Mouse (Mus musculus) layer of hippocampus, adult 6 months (tissue): ENCODE results near the gene Ugt2a1. TPM values are rescaled to one million over a fixed set of nuclear protein-coding genes. Genes with fewer than 3 reads are reported as not detected.

Experiments
- long read RNA-seq, 2 experiments: library from polyadenylated mRNA; unstranded; transcript quantifications; one replicate each; pipeline ENCODE4 v2.0.0; 2019 to 2020
- polyA plus RNA-seq: library from polyadenylated mRNA; unstranded; fragments of <200 nt; fragmentation: Nextera tagmentation; gene quantifications from 2 replicates; pipeline ENCODE4 v1.2.3, GENCODE M21; 2021

Gene Ugt2a1
- polyA plus RNA-seq: not detected in 2 replicates
- long read RNA-seq, experiment 1: 0 reads
- long read RNA-seq, experiment 2: 0 reads

DNA sequence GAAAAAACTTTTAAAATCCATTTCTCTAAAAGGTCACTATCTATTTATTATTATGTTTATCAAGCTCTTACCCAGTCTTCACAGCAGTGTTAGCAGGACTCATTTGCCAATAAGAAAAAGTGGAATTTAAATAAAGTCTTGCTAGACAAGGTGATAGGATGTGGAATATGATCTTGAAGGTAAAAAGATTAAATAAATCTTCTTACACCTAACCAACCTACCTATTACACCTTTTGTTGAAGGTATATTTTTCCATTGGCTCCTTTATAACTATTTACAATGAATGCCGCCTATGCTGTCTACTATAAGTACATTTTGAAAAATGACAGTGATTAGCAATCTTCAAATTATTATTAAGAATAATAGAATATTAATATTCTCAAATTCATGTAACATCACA lies at the start of gene Ugt2a1:
Gene Ugt2a1 (minus strand): TSS at position 101 of the 400 bp plus-strand sequence.

GRCm38 (mm10) chr5:87538111-87538510 lies 47.4 kb upstream of the Ugt2a1 start, which contains the start of gene Sult1b1:
Gene Sult1b1, minus strand, starts transcription at chr5:87538195.

GRCm38 (mm10) chr5:87486706-87487105 lies 4.0 kb downstream of the Ugt2a1 start, which contains the start of gene Gm43638:
Gene Gm43638, minus strand, starts transcription at chr5:87486806.

GRCm38 (mm10) chr5:87482160-87482559 lies 8.5 kb downstream of the Ugt2a1 start, which contains the start of gene Ugt2a2:
Gene Ugt2a2, minus strand, starts transcription at chr5:87482260.

GRCm38 (mm10) chr5:87424041-87424440 lies 66.6 kb downstream of the Ugt2a1 start, which contains the start of gene Ugt2b38:
Gene Ugt2b38, minus strand, starts transcription at chr5:87424203.

Other genes with a start within 250 kb of the Ugt2a1 start
- not detected in 2 replicates for gene Ugt2b37, start 236.1 kb downstream of the Ugt2a1 start, polyA plus RNA-seq
- gene Ugt2a3, start 153.7 kb downstream of the Ugt2a1 start, polyA plus RNA-seq: not detected in 2 replicates
- not detected in 2 replicates for gene Ugt2b38, start 66.7 kb downstream of the Ugt2a1 start, polyA plus RNA-seq
- gene Ugt2a2, start 8.6 kb downstream of the Ugt2a1 start, polyA plus RNA-seq: not detected in 2 replicates
- not detected in 2 replicates for gene Gm43638, start 4.1 kb downstream of the Ugt2a1 start, polyA plus RNA-seq
- not detected in 2 replicates for gene Sult1b1, start 47.3 kb upstream of the Ugt2a1 start, polyA plus RNA-seq
- not detected in 2 replicates for gene Sult1d1, start 78.2 kb upstream of the Ugt2a1 start, polyA plus RNA-seq
- gene Sult1e1, start 100.7 kb upstream of the Ugt2a1 start, polyA plus RNA-seq: not detected in 2 replicates
- gene Csn1s1, start 175.3 kb upstream of the Ugt2a1 start, polyA plus RNA-seq: not detected in 2 replicates
- gene Csn2, start 208.8 kb upstream of the Ugt2a1 start, polyA plus RNA-seq: not detected in 2 replicates